Mouse (Mus musculus) kidney, embryonic 15.5 days (tissue): ENCODE measurements around the gene Hlcs. TPM values are rescaled to one million over a fixed set of nuclear protein-coding genes. Genes with fewer than 3 reads are reported as not detected.

Experiments used
- ATAC-seq: fragments of 200-750 bp; cut with Nextera tagmentation; replicated peaks from 2 replicates; pipeline ENCODE4 v1.8.0; 2017; ENCODE audit warnings: moderate TSS enrichment; ENCODE audit not compliant: low FRiP score
- H3K27ac ChIP-seq: fragments of 300-500 bp; sonication (generic); 2 replicates; pipeline ENCODE4 v1.5.1; 2015; ENCODE audit warnings: mild to moderate bottlenecking, inconsistent platforms
- H3K27me3 ChIP-seq: fragments of 300-500 bp; sonication (generic); 2 replicates; pipeline ENCODE4 v1.6.1; 2015; ENCODE audit warnings: inconsistent platforms
- H3K36me3 ChIP-seq: fragments of 300-500 bp; sonication (generic); 2 replicates; pipeline ENCODE4 v1.6.1; 2015; ENCODE audit warnings: inconsistent platforms
- H3K4me1 ChIP-seq: fragments of 300-500 bp; sonication (generic); 2 replicates; pipeline ENCODE4 v1.6.1; 2015; ENCODE audit warnings: inconsistent platforms
- H3K4me2 ChIP-seq: fragments of 300-500 bp; sonication (generic); 2 replicates; pipeline ENCODE4 v1.6.1; 2015; ENCODE audit warnings: moderate library complexity, mild to moderate bottlenecking, inconsistent platforms
- H3K4me3 ChIP-seq: fragments of 300-500 bp; sonication (generic); replicated peaks from 2 replicates; pipeline ENCODE4 v1.5.1; 2015; ENCODE audit warnings: mild to moderate bottlenecking, inconsistent platforms
- H3K9ac ChIP-seq: fragments of 300-500 bp; sonication (generic); 2 replicates; pipeline ENCODE4 v1.6.1; 2015; ENCODE audit warnings: mild to moderate bottlenecking, inconsistent platforms
- H3K9me3 ChIP-seq: fragments of 300-500 bp; sonication (generic); replicated peaks from 2 replicates; pipeline ENCODE4 v1.6.1; 2016; ENCODE audit warnings: inconsistent platforms
- WGBS: fragments of 180-500 bp; shearing (Covaris S2); methylation state at CpG from one replicate; pipeline ENCODE4 v1.1.7; 2015; ENCODE audit warnings: mixed read lengths; 5-methylcytosine and 5-hydroxymethylcytosine counted together
- polyA plus RNA-seq: library from polyadenylated mRNA; unstranded; fragments of >200 nt; fragmentation: Nextera tagmentation; extraction: Ambion mirVana; gene quantifications from 2 replicates; pipeline ENCODE4 v1.2.1, GENCODE M21; 2015

Hlcs gene
- polyA plus RNA-seq, 1 experiment from 2014 or later: 10.6 TPM

DNA sequence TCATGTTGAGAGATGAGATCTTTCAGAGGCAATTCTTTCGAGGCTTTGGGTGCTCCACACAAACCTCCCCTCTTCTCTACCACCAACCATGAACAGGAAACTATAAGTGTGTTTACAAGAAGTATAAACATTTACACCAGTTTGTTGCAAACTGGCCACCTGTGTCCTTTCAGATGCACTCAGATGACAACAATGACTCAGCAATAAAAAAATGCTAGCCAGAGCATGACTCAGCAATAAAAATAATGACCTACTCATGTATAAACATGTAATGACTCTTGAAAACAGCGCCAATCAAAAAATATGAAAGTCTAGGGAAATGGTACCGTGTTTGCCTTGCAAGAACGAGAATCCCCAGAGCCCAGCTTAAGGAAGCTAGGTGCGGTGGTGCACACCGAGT lies 77.7 kb downstream of the Hlcs start:
- H3K9me3 ChIP-seq: no peaks in the 10 kb centered on the region
- H3K4me1 ChIP-seq: peaks cover 17% of the 10 kb centered on the region
- no peak overlapping the region for H3K4me2 ChIP-seq
- H3K27ac ChIP-seq: no peak overlapping the region
- no peak overlapping the region for H3K4me3 ChIP-seq
- no peak overlapping the region for H3K9ac ChIP-seq
- no peak for ATAC-seq
- H3K36me3 ChIP-seq: no peaks in the 10 kb centered on the region
- H3K27me3 ChIP-seq: no peaks in the 10 kb centered on the region
- WGBS: 90% methylated on average over 6 of the region's 6 CpGs

DNA sequence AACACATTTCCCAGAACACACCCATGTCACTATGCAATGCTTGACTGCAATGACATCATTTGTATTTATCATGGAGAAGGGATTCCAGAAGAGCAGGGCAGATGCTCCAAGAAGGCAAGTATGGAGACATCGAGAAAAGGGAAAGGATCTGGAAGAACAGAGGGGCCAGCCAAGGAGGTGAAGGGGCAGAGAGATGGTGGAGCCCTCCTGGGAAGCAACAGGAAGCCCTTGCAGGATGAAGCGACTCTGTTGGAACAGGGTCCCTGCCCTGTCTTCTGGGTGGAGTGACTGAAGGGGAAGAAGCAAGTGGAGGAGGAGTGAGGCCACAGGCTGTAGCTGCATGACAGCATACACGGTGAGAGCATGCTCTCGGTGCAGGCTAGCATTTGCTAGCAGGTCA lies 79.2 kb downstream of the Hlcs start:
- Histone ChIP-seq H3K9me3 (no peaks in the 10 kb centered on the region), H3K27me3 (no peaks in the 10 kb centered on the region), H3K36me3 (no peaks in the 10 kb centered on the region), H3K9ac (no peak overlapping the region), H3K4me1 (peaks cover 21% of the 10 kb centered on the region), H3K27ac (no peak overlapping the region), H3K4me3 (no peak overlapping the region), H3K4me2 (no peak overlapping the region)
- 60% methylated on average over 4 of the region's 4 CpGs for WGBS
- no peak for ATAC-seq

DNA sequence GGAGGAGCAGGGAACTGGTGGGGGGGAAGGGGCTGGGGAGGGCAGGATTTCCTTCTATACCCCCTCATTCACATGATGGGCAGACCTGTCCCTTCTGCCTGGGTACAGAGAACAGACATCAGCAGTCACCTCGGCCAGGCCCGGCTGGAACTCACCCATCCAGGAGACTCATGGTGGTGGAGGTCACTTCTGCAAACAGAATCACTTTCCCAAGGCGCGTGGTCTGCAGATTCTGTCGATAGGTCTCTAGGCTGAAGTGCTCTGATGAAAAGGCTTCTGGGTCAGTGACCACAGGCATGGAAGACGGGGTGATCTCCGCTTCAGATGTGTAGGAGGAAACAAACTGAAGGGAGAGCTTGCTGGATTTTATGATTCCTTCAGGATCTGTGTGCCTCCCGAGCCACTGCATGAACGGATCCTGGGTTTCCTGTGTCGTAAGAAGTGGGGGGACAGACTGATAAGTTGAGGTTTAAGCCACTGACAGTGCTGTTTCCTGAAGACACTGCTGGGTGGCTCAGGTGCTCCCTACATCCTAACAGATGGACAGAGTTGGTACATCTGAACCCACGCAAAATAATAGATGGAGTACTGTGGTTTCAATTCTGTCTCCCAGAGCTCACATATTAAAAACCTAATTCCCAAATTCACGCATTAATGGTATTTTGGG lies 82.3 kb downstream of the Hlcs start:
- H3K4me1 ChIP-seq: peaks cover 45% of the 10 kb centered on the region
- H3K27me3 ChIP-seq: no peaks in the 10 kb centered on the region
- no peak for ATAC-seq
- H3K9ac ChIP-seq: no peak overlapping the region
- H3K4me2 ChIP-seq: no peak overlapping the region
- no peaks in the 10 kb centered on the region for H3K9me3 ChIP-seq
- H3K4me3 ChIP-seq: no peak overlapping the region
- WGBS: 39% methylated on average over 12 of the region's 12 CpGs
- H3K36me3 ChIP-seq: no peaks in the 10 kb centered on the region
- H3K27ac ChIP-seq: no peak overlapping the region

DNA sequence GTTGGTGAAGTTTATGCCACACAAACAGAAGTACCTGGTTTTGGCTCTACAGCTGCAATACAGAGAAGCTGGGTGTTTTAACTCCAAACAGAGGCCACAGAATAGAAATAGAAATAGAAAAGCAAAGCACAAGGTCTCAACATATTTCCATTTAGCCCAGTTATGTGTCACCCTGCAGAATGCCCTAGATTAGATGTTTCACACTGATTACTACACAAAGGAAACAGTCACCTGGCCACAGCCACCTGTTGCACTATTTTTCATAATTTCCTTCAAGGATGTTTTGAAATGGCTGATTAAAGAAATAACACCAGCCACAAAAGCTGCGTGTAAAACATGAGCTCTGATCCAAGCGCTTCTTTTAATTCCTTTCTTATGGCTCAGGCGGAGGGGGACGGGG lies 82.9 kb downstream of the Hlcs start:
- no peaks in the 10 kb centered on the region for H3K27me3 ChIP-seq
- H3K4me1 ChIP-seq: peaks cover 48% of the 10 kb centered on the region
- no peaks in the 10 kb centered on the region for H3K36me3 ChIP-seq
- H3K9ac ChIP-seq: no peak overlapping the region
- no peak overlapping the region for H3K4me3 ChIP-seq
- no peak overlapping the region for H3K27ac ChIP-seq
- 66% methylated on average over 4 of the region's 4 CpGs for WGBS
- no peak for ATAC-seq
- no peaks in the 10 kb centered on the region for H3K9me3 ChIP-seq
- H3K4me2 ChIP-seq: no peak overlapping the region

DNA sequence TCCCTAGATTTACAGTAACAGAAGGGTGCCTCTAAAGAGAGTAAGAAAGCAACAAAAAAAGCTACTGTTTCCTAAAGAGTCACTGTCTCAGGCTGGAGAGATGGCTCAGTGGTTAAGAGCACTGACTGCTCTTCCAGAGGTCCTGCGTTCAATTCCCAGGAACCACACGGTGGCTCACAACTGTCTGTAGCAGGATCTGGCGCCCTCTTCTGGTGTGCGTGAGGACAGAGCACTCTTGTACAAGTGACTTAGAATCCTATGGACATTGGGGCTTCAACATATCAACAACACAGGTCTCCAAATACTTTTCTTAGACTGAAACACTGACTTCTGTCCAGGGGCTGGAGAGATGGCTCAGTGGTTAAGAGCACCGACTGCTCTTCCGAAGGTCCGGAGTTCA lies 83.5 kb downstream of the Hlcs start:
- no peaks in the 10 kb centered on the region for H3K9me3 ChIP-seq
- H3K36me3 ChIP-seq: no peaks in the 10 kb centered on the region
- no peak overlapping the region for H3K9ac ChIP-seq
- no peaks in the 10 kb centered on the region for H3K27me3 ChIP-seq
- peaks cover 48% of the 10 kb centered on the region for H3K4me1 ChIP-seq
- H3K4me3 ChIP-seq: no peak overlapping the region
- 92% methylated on average over 7 of the region's 7 CpGs for WGBS
- H3K27ac ChIP-seq: no peak overlapping the region
- no peak for ATAC-seq
- no peak overlapping the region for H3K4me2 ChIP-seq

DNA sequence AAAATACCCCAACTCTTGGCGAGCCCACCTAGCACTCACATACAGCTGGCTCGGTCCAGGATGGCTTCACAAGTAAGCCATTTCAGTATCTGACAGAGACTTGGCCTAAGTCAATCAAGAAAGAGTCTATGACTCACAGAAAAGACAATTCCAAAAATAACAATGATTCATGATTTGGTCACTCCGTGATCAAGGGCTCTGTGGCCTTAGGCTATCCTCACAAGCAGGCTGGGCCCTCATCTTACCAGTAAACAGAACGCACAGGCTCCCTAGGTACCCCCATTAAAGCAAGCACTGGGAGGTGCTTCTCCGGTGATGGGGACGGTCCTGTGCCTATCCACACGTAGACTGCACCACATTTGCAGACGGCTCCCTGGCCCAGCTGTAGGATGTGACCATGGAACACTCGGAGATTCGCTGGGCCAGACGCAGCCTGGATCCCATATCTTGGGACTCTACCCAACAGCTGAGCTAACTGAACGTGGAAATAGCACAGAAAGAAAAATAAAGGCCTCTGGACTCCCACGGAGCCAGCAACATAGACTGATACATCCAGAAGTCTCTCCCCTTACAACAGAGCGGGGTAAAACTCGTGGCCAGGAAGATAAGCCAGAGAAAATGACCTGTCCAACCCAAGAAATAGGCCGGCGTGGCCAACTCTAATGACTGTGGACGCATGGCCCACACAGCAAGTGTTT lies 84.4 kb downstream of the Hlcs start:
- no peak for ATAC-seq
- Histone ChIP-seq H3K4me1 (peaks cover 46% of the 10 kb centered on the region), H3K9me3 (no peaks in the 10 kb centered on the region), H3K9ac (no peak overlapping the region), H3K36me3 (no peaks in the 10 kb centered on the region), H3K27ac (no peak overlapping the region), H3K27me3 (no peaks in the 10 kb centered on the region), H3K4me3 (no peak overlapping the region), H3K4me2 (no peak overlapping the region)
- 80% methylated on average over 18 of the region's 18 CpGs for WGBS

DNA sequence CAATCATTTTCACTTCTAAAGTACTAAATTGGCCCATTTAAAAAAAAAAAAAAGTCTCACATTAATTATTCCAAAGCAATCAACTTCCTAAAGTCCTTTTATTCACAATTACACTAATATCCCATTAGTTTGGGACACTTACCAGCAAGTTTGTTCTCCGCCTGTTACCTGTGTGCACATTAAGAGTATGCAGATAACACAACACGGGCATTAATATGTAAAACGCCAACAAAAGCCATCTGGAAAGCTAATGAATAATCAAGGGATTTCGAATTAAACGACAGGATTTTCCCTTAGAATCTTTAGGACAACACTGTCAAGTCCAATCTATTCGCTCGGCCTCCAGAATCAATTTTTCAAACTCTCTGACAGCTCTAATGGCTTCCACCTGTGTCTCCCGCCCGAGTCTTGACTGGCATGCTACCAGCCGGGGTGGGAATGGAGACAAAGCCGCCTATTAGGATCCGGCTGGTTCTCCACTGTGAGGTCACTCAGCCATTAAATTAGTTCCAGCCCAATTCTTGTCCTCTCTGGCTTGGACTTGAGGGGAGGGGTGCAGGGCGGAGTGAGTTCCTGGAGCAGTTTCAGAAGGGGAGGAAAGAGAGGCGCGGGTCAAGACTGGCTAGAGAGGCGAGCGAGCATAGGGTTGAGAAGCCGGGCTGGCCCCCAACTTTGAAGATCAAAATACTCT lies 85.9 kb downstream of the Hlcs start:
- 18% methylated on average over 18 of the region's 18 CpGs for WGBS
- H3K4me2 ChIP-seq: peak overlapping the region; percentile 39

DNA sequence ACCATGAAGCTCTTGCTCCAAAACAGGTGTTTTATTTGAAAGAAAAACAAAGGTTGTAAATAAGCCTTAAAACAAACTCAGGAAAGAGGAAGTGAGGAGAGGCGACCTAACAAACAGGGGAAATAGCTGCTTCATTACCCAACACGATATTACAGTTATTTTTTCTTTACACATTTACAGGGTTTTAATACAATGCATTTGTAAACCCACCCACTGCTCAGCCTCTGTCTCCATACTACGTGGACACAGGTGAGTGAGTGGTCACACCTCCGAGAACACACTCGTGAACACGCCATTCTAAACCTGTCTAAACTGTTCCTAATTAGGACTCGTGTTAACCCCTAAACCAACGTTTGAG lies 90.0 kb downstream of the Hlcs start:
- no peak overlapping the region for H3K4me3 ChIP-seq
- no peaks in the 10 kb centered on the region for H3K27me3 ChIP-seq
- H3K36me3 ChIP-seq: no peaks in the 10 kb centered on the region
- H3K9ac ChIP-seq: no peak overlapping the region
- H3K9me3 ChIP-seq: no peaks in the 10 kb centered on the region
- 52% methylated on average over 8 of the region's 8 CpGs for WGBS
- H3K4me1 ChIP-seq: peaks cover 54% of the 10 kb centered on the region
- peak overlapping the region; percentile 75 for H3K27ac ChIP-seq
- no peak overlapping the region for H3K4me2 ChIP-seq
- no peak for ATAC-seq

More for the DNA sequence above, 85.9 kb downstream of the Hlcs start:
- Histone ChIP-seq H3K36me3 (no peaks in the 10 kb centered on the region), H3K27ac (peak overlapping the region; percentile 75), H3K4me1 (peaks cover 61% of the 10 kb centered on the region), H3K4me3 (no peak overlapping the region), H3K9me3 (no peaks in the 10 kb centered on the region), H3K9ac (no peak overlapping the region), H3K27me3 (no peaks in the 10 kb centered on the region)
- peak; percentile 83 for ATAC-seq

DNA sequence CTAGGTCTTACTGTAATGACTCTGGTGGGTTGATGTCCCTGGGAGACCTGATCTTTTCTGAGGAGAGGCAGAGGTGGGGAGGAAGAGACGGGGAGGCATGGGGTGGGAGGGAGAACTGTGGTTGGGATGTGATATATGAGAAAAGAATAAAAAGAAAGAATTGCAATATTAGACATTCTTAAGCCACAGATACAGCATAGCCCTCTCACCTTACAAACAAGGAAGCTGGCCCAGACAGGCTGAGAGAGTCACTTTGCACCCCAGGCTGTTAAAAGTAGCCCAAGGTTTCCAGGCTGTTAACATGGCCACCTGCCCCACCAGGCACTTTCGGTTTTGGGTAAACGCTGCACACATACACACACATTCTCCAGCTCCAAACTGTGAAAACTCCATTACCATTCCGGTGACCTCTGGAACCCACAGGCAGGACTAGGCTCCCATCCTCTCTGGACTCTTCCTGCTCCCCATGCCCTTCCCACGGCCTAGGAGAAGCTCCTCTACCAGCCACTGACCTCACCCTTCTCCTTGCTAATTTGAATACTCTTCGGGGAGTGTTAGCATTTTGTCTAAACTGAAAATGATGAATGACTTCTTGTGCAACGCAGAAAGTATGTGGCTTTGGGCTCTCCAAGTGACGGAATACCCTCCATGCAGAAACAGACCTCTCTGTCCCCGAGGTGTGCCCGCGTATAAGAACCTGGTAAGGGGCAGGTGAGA lies 90.6 kb downstream of the Hlcs start:
- Histone ChIP-seq H3K9ac (no peak overlapping the region), H3K27me3 (no peaks in the 10 kb centered on the region), H3K4me1 (peaks cover 49% of the 10 kb centered on the region), H3K4me3 (no peak overlapping the region), H3K9me3 (no peaks in the 10 kb centered on the region), H3K36me3 (no peaks in the 10 kb centered on the region), H3K27ac (peak overlapping the region; percentile 75), H3K4me2 (no peak overlapping the region)
- WGBS: 58% methylated on average over 11 of the region's 11 CpGs
- no peak for ATAC-seq

DNA sequence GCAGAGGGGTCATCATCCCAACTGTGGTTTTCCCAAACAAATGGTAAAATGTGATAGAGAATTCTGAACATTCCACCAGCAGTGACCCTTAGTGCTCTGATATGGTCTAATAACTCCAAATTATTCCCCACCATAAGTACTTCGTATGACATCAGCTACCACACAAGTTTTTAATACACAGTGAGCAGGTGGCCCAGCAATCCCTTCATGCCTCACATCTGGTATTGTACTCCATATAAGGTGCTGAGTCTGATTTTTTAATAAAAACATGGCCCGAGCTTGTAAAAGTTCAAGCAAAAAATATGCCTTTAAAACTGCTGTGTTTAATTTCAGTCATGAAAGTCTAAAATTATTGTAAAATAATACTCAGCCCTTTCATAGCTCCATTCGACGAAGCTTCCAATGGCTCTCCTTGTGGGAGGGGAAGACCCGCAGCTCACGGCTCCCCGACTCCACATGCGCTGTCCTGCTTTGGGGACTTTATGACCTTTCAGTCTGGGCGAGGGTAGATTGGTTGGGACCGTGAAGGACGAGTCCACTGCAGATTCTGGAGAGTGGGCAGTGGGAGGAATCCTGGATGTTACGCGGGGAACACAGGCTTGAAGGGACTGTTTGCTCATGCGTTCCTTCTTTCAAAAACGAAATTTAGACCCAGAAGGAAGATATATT lies 102.5 kb downstream of the Hlcs start:
- no peaks in the 10 kb centered on the region for H3K27me3 ChIP-seq
- no peak overlapping the region for H3K9ac ChIP-seq
- no peak for ATAC-seq
- no peak overlapping the region for H3K27ac ChIP-seq
- peaks cover 16% of the 10 kb centered on the region; the same call in 1 of the 2 replicates for H3K4me1 ChIP-seq
- no peak overlapping the region for H3K4me3 ChIP-seq
- H3K9me3 ChIP-seq: no peaks in the 10 kb centered on the region
- H3K4me2 ChIP-seq: no peak overlapping the region
- no peaks in the 10 kb centered on the region for H3K36me3 ChIP-seq
- WGBS: 66% methylated on average over 15 of the region's 15 CpGs

DNA sequence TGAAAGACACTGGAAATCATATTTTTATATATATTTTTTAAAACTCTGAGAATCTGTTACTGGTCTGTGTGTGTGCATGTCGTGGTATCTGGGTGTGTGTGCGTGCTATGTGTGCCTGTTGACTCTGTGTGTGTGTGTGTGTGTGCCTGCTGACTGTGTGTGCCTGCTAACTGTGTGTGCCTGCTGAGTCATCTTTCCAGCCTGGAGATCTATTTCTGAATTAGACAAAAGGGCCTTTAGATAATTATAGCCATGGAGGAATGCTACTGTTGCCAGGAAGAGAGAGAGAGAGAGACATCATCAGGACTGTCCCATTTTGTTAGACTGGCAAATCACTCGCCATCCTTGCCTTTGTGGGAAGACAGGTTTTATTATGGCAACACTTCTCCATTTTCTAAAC lies 103.7 kb downstream of the Hlcs start:
- Histone ChIP-seq H3K27me3 (no peaks in the 10 kb centered on the region), H3K4me3 (no peak overlapping the region), H3K4me1 (peaks cover 25% of the 10 kb centered on the region), H3K9me3 (no peaks in the 10 kb centered on the region), H3K27ac (no peak overlapping the region), H3K9ac (no peak overlapping the region), H3K36me3 (no peaks in the 10 kb centered on the region), H3K4me2 (no peak overlapping the region)
- 73% methylated on average over 3 of the region's 3 CpGs for WGBS
- no peak; the same call in 1 of the 2 replicates for ATAC-seq
